Mouse (Mus musculus): ENCODE results near the gene Acd.

Acd gene

DNA sequence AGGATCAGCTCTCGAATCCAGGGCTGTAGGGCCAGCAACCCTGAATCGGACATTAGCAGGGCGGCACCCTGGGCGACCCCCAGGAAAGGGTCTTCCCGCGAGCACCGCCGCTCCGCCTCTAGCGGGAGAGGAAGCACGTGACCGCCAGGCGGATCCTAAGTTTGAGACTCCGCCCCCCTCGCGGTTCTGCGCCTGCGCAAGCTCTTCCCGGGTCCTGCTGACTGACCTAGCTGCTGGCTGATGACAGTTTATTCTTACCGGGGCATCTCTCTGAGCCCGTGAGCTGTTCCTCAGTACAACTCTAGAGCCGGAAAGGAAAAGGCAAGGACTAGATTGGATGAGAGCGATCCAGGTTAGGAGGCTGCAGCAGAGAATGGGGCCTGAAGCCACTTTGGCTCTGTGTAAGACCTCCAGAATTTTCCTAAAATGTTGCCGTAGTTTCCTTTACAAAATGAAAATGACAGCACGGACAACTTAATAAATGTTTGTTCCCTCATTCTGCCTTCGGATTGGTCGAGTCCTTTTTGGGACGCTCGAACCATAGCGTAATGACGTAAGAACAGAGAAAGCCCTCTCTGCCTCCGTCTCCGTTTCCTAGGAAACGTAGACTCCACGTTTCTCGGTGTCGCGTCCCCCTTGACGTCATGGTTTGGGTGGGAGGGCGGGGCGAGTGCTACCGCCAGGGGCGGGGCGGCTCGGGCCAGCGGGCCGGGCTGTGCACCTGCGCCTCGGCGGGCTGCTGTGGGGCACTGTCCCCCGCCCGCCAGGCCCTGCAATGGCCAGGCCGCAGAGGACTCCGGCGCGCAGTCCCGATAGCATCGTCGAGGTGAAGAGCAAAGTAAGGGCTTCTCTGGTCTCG, at the start of gene Acd, which contains the start of gene Pard6a:
Acd (minus strand) TSS at position 137 of the 859 bp plus-strand sequence.
Pard6a (plus strand) TSS at position 183 of the 859 bp plus-strand sequence.
- peak; percentile 82 to 93 for DNase-seq (ENCODE audit: low read depth in 1 of 2, low spot score in 2 of 2)

DNA sequence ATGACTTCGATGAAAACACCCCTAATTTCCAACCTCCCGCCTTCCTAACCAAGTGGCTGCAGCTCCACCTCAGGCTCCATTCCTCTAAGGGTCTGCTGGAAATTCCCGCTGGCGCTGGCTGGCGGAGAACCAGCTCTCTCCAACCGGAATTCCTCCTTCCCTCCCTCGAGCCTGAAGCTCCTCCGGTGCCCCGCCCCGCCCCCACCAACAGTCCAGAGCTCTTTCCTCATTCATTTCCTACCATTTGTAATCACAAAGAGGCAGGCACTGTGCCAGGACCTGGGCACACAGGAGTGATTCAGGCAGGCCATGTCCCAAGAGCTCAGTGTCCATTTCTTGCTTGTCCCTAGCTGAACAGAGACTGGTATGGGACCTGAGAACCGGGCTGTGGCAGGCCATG, 49.7 kb upstream of the Acd start:
- no peak for DNase-seq (ENCODE audit: low read depth in 1 of 2, low spot score in 2 of 2)

DNA sequence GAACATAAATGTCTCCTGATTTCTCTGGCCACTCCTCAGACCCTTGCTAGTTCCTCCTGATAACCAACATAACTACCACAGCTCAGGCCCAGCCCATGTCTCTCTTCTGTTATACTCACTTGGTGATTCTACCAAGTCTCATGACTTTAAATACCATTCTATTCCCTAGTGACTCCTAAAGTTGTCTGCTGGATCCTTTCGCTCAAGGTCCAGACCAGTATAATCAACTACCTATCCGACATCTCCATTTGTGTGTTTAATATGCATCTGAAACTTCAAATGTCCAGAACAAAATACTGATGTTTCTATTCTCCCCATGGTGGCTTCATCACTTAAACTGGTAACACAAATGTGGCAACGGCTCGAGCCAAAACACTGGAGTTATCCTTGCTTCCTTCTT, 42.4 kb upstream of the Acd start:
- DNase-seq (ENCODE audit: low read depth in 1 of 2, low spot score in 2 of 2): no peak

DNA sequence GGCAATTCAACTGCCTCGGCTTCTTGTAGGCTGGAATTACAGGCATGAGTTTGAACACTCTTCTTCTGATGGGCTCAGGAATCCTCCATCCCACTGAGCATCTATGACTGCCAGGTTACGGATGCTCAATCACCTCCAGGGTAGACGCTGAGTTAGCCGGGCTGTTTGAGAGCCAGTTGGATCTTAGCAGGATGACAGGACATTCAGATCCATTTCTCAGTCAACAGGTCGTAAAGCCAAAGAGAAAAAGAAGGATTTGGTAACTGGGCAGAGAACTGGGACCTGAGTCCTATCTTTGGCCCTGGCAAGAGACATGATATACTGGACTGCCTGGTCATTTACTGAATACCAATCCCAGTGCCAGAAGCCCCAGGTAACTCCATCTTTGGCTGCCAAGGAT, 38.3 kb upstream of the Acd start:
- DNase-seq (ENCODE audit: low read depth in 1 of 2, low spot score in 2 of 2): no peak

DNA sequence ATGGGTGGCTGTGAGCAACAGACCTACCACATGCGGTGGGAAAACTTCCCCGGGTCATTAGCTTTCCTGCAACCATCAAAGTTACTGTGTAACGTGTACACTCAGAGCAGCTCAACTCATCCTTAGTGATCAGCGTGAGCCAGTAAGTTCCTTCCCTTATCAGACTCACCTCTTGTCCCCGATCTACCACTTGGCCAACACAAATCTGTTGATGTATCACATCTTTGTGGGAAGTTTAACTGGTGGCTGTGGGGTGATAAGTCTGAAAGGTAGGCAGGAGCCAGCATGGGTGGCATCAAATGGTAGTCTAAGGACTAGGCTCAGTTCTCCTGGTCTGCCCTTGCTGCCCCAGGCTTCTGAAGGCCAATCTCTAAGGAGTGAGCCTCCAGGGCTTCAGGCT, 31.3 kb upstream of the Acd start:
- no peak for DNase-seq (ENCODE audit: low read depth in 1 of 2, low spot score in 2 of 2)

DNA sequence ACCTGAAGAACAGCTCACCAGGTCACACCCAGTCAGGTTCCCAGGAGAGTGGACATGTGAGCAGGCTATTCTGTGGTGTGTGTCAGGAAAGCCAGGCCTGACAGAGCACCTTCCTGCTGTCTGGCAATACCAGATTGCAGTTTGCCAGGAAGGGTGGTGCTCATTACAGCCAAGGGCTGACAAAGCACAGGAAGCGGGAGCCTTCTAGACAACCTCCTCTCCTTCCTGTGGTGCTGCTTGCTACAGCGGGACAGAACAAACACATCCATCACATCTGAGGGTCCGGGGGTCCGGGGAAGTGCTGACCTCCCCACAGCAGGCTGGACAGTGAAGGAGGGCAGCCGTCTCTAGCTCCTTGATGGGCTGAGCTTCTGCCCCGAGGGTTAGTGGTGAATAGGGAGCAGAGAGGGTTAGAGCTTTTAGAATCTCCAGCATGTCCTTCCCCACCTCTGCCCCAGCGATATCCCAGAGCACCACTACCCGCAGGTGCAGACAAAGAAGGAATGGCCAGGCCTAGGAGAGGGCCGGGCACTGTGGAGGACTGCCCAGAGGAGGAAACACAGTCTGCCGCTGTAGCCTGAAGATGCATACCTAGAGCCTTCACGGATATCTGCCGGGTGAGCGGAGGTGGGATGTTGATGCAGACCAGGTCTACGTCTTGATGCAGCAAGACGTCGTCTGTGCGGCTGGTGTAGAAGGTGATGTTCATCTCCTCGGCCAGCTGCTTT, 26.7 kb upstream of the Acd start:
- no peak for DNase-seq (ENCODE audit: low read depth in 1 of 2, low spot score in 2 of 2)

DNA sequence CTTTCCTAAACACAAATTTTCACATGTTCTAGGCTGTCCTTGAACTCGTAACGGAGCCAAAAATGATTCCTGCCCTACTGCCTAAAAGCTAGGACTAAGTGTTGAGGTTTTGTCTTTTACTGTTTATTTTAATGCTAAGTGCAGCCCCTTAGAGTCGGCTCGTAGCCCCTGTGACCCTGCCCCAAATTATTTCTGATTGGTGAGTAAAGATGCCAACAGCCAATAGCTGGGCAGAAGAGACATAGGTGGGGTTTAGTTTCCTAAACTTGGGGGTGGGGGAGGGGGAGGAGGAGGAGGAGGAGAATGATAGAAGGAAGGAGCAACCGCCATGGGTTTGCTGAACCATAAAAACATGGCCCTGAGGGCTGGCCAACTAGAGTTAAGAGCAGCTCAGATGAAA, 24.8 kb upstream of the Acd start:
- DNase-seq (ENCODE audit: low read depth in 1 of 2, low spot score in 2 of 2): no peak

DNA sequence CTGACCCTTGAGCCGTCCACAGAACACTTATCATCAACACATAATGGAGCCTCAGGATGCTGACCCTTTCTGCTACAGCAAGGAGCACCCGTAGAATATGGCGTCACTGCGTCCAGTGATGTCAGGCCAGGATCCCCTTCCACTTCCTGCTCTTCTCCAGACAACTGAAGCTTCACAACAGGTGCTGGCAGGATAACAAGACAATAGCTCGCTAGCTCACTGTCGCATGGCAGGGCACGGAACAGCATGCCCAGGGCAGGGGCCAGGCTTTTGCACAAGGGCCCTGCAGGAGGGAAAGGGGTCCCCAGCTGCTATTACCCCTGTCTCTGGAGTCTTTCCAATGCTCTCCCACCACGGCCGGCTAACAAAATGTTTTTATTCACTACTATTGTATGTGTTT, 22.0 kb upstream of the Acd start:
- no peak for DNase-seq (ENCODE audit: low read depth in 1 of 2, low spot score in 2 of 2)

DNA sequence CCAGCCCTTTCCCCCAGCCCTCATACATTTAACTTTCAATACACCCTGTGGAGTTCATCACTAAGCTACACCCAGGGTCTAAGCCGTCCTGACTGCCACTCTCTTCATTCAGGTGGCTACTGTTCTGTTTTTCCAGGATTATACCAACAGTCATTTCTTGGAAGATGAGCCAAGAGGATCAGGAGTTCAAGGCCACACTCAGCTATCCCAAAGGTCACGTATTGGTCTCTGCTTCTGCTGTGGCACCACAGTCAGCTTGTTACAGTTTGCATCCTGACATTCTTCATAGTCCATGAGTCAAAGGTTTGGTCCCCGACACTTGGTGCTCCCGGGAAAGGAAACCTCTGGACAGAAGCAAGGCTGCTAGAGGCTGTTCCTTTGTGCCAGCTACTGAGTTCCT, 18.7 kb upstream of the Acd start:
- no peak for DNase-seq (ENCODE audit: low read depth in 1 of 2, low spot score in 2 of 2)

DNA sequence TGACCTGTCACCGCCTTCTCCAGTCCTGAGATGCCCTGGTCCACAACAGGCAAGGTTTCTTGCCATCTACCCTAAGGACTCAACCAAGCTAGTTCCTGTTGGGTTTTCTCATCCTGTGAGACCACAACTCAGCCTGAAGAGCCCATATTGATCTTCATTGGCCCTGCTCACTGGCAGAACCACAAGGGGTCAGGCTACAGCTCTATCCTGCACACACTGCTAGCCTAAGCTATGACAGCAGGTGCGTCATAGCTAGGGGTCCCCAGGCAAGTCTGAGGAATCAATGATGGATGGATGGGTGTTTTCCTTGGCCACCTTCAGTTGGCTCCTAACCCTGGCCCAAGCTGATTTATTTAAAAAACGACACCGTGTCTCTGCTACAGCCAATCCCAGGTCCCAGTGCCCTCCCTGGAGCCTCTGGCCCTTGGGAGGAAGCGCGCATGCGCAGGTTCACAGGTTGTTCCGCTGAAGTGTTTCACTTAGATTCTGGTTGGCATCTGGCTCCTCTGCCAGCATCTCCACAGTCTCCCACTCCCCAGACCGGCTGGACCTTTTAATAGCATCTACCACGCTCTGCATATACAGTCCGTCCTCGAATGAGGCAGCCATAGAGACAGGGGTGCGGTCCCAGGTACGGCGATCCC, 15.5 kb upstream of the Acd start:
- no peak for DNase-seq (ENCODE audit: low read depth in 1 of 2, low spot score in 2 of 2)

DNA sequence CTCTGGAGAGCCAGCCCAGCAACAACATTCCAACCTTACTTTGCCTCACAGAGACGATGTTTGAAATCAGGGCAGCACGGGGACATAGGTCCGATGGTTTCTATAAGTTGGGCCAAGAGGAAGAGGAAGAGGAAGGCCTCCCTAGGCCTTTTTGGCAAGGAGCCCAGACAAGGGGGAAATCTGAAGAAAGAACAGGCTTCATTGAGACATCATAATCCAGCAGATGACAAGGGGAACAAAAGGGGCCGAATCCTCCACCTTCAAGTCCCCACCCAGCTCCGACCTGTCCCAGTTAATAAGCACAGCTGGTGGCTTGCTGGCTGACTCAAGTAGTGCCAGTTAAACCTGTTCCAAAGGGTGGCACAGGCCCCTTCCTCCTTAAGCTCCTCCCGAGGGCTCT, 14.1 kb upstream of the Acd start:
- no peak for DNase-seq (ENCODE audit: low read depth in 1 of 2, low spot score in 2 of 2)

DNA sequence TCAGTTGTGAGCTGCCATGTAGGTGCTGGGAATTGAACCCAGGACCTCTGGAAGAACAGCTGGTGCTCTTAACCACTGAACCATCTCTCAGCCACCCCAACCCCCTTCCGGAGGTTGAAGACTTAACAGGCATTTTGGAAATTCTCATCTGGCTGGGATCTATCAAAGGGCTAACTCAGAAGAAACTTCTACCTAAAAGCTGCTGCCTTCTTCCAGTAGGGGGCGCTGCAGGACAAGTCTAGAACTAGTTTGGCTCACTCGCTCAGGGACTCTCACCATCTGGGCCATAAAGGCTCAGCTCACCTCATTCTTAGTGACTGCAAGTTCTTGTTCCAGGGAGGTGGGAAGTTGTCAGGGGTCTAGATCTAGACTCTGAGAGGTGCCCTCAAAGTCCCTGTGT, 13.2 kb upstream of the Acd start:
- peak; percentile 46 to 70 for DNase-seq (ENCODE audit: low read depth in 1 of 2, low spot score in 2 of 2)

DNA sequence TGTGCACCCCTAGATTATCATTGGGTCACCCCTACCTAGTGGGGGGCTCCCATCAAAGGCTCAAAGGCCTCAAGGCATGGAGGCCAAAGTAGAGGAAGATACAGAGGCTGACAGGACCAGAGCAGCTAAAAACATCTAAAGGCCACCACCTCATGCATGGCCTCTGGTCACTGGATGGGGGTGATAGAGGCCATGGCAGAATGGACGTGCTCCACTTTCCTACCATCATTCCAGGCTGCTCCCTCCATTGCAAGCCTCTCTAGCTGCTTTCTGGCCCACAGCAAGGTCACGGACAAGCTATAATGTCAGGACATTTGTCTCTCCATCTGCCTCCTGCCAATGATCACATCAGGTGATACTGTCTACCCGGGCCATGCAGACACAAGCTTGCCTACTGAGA, 11.4 kb upstream of the Acd start:
- no peak for DNase-seq (ENCODE audit: low read depth in 1 of 2, low spot score in 2 of 2)

DNA sequence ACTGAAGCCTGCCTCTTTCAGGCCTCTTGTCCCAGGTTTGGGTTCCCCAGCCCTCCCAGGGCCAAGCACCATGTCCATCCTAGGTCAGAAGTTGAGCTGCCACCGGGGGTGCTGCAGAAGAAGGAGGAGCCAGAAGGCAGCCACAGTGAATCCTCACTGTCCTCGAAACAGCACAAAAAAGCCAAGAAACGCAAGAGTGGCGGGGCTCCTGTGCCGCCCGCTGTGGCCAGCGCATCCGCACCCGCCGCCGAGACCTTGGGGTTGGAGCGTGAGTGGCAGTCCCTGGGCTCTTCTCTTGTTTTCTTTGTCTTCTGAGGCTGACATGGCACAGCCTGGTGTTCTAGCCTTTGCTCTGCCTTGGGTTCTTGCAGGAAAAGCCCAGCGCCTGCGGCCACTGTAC, 8.4 kb upstream of the Acd start:
- no peak for DNase-seq (ENCODE audit: low read depth in 1 of 2, low spot score in 2 of 2)

DNA sequence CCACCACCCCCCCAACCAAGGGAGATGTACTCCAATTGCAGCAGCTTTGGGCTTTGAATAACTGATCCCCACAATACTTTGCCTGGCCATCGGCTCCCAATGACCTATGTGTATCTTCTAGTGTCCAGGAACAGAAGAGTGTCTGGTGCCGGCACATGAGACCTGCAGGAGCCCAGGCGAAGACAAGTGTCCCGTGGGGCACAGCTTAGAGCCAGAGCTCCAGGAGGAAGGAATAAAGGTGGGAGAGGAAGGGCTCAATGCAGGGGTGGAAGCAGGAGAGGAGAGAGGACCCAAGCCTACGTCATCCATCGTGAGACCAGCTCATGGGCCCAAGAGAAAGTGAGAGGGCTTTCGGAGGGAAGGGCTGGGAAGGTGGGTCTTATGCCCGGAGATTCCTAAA, 7.8 kb upstream of the Acd start:
- no peak for DNase-seq (ENCODE audit: low read depth in 1 of 2, low spot score in 2 of 2)

DNA sequence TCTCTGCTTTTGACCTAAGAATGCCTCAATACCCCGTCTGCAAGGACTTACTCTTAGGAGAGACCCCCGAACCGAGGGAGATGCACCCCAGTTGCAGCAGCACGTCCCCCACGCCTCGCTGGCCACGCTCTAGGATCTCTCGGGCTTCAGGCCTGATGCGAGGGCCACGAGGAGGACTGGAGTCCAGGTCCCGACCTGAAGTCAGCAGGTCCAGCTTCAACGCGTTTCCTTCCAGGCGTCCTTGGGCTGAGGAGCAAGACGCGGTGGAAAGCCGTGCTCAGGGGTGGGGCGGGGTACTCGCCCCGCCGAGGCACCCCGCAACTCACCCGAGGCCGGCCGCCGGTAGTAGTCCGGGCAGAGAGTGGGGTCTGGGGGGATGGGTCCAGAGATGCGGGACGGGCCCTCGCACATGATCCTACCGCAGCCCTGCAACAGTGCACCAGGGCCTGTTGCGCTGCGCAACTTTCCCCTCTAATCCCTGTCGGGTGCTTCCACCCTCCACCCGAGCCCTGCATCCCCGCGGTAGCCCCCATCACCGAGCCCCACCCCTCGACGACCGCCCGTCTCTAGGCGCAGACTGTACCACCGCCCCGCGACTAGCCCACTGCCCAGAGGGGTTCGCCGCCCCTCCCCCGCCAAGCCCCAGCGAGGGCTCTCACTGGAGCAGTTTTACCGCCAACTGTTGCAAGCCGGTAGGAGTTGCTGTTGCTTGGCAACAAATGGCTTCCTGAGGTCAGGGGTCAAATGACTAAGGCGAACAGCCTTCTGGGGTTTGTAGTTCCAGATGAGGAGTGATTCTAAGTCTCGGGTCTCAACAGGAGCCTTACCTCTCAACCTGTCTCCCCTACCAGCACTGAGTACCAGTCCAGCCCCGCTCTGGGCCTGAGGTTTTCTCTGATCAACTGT, 6.8 kb upstream of the Acd start, which contains the start of the genes 4933405L10Rik and Enkd1:
4933405L10Rik (plus strand) TSS at position 158 of the 906 bp plus-strand sequence.
Enkd1 (minus strand) TSS at position 713 of the 906 bp plus-strand sequence.
- peak; percentile 53 to 66 for DNase-seq (ENCODE audit: low read depth in 1 of 2, low spot score in 2 of 2)

DNA sequence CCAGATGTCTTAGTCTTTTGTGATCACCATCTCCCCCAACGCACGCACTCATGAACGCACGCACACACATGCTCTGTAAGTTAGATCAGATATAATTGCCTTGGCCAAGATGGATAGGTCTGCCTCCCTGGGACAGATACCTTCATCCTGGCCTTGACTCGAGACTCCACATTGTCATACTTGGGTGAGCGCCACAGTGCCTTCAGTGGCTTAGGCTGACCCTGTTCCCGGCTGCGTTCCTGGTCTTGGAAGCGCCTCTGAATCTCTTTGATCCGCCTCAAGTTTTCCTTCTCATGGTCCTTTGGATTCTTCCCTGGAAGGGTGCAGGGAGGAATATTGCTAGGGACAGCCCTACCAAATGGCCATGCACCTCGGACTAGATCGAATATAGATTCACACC, 5.5 kb upstream of the Acd start:
- DNase-seq (ENCODE audit: low read depth in 1 of 2, low spot score in 2 of 2): no peak

DNA sequence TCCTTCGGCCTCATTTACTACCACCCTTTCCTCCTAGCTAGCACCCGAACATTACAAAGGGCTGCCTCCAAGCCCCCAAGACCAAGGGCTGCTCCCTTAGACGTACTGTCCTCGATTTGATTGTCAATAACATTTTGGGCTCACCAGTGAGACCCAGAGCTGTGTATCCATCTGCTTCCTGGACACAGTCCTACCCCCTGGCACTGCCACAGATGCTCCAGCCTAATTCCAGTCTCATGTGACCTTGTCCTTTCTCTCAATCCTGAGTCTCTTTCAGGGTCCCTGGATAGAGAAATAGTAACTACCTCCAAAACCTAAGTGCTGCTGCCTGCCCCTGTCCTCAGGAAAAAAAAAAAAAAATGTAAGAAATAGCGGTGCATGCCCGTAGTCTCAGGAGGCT, 4.1 kb upstream of the Acd start:
- DNase-seq (ENCODE audit: low read depth in 1 of 2, low spot score in 2 of 2): no peak

DNA sequence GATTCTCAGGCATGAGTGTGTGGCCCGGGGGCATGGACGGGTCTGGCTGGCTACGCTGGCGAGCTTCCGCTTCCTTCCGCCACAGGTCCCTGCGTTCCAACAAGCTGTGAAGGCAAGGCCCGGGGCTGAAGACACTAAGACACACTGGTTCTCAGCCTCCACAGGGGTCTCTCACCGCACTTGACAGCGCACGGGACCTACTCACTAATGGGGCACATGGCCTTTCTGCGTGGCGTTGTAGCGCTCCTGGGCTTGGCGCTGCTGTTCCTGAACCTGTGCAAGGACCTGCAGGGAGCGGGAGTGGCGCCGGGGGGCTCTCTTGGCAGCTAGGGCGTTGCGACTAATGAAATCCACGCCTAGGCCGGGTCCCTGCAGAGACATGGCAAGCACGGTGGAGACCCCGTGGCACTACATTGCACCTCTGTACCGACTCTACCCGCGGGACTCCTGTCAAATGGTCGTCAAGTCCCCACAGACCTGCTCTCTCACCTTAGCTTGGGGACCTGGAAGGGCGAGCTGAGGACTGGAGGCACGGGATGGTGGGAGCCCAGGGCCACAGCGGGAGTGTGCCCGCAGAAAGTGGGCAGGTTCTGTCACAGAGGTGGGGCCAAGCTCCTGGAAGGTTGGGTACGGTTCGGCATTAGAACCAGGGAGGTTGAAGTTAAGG, 3.4 kb upstream of the Acd start:
- DNase-seq (ENCODE audit: low read depth in 1 of 2, low spot score in 2 of 2): no peak

DNA sequence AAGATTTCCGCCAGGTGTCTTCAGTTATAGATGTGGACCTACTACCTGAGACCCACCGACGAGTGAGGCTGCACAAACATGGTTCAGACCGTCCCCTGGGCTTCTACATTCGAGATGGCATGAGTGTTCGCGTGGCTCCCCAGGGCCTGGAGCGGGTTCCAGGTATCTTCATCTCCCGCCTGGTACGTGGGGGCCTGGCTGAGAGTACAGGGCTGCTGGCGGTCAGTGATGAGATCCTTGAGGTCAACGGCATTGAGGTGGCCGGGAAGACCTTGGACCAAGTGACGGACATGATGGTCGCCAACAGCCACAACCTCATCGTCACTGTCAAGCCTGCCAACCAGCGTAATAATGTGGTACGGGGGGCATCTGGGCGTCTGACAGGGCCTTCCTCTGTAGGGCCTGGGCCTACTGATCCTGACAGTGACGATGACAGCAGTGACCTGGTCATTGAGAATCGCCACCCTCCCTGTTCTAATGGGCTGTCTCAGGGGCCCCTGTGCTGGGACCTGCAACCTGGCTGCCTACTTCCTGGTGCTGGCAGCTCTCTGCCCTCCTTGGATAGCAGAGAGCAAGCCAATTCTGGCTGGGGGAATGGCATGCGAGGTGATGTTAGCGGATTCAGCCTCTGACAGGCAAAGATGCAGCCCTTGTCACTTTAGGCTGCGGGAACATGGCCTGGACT, 2.0 kb upstream of the Acd start:
- DNase-seq (ENCODE audit: low read depth in 1 of 2, low spot score in 2 of 2): no peak
